Mouse (Mus musculus) thymus, postnatal 4 days (tissue): ENCODE measurements around the gene Srrm4.

ENCODE experiments used
- DNase-seq: peaks from one replicate; pipeline ENCODE4 v3.0.0; 2021

The Srrm4 gene

DNA sequence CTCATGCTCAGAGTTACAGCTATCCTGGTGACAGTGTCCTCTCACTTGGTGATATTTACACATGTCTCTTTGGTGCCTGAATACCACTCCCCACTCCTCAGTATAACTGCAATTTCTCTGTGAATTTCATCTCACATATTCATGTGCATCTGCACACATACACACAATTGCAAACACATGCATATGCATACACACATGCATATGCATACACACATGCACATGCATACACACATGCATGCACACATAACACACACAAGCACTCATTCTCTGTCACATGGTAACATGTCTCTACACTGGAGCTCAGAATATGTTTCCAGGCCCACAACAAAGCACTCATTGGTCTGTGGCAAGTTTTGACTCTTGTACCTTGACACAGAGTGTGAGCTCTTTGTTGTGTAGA is 39.0 kb downstream of the Srrm4 start:
- DNase-seq: no peak

- DNase-seq: peak; percentile 12
Measured at GRCm38 (mm10) chr5:116545746-116546145, 45.9 kb downstream of the Srrm4 start.

GRCm38 (mm10) chr5:116542317-116542716 is 49.3 kb downstream of the Srrm4 start:
- DNase-seq: no peak

DNA sequence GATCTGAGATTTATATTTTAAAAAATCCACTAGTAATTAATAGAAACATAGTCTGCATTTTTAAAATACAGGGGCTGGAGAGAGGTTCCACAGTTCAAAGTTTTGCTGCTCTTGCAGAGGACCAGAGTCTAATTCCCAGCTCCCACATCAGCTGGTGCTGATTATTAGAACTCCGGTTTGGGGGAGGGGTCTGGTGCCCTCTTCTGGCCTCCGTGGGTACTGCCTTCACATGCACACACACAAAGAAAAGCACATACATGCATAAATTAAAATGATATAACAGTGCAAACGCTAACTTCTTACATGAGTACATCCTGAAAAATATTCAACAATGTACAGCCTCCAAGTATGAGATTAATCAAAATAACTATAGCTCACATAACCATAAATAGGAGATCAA is 50.5 kb downstream of the Srrm4 start:
- DNase-seq: peak; percentile 10

DNA sequence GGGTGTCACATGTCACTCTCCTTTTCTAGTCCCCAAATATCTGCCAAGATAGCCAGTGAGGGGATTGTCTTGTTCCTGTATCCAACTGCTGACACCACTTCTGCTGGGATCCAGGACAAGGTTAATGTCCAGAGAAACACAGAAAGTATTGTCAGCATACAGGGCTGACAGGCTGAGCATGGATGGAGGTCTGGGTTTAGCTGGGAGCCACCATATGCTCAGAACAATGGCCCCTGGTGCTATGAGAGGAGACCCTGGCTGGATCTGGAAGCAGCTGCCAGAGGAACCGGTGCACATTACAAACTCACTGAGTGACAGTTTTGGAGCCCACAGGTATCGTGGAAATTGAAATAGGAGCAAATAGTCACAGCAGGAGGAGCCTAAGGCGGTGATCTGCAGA is 52.3 kb downstream of the Srrm4 start:
- no peak for DNase-seq

GRCm38 (mm10) chr5:116538491-116538890 is 53.1 kb downstream of the Srrm4 start:
- no peak for DNase-seq

GRCm38 (mm10) chr5:116526324-116526723 is 65.3 kb downstream of the Srrm4 start:
- DNase-seq: no peak

DNA sequence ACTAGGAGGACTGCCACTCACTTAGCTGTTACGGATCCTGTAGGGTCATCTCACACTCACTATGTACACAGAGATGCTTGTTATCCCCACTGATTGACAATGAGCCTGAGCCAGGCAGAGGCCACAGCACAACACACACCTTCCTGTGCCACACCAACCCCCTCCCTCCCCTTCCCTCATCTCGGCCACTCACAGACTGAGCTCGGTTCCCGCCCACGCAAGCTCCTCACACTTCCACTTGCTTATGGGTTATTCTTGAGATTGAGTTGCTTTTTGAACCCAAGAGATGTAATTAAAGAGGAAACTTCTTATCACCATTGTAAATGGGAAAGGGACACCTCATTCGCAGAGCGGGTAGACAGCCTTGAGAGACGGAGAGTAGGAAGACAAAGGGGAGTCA is 66.3 kb downstream of the Srrm4 start:
- DNase-seq: no peak

- DNase-seq: no peak
Measured at GRCm38 (mm10) chr5:116523553-116523952, 68.1 kb downstream of the Srrm4 start.

DNA sequence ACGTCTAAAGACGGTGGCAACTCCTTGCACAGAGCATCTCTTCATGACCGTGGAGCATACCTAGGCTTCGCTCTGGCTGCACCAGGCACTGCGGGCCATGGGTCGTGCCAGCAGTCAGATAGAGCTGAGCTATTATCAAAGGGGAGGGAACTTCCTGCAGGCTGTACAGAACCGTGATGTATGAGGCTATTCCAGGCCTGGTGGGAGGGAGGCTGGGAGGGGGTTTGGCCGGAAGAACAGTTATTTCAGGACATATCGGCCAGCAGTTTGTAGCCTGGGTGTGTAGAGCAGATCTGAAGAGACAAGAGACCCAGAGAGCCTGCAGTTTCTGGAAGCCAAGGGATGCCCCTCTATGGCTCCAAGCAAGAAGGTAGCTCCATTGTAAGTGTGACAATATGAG is 68.5 kb downstream of the Srrm4 start:
- DNase-seq: no peak

- DNase-seq: no peak
Measured at GRCm38 (mm10) chr5:116522273-116522672, 69.3 kb downstream of the Srrm4 start.

GRCm38 (mm10) chr5:116518047-116518446 is 73.6 kb downstream of the Srrm4 start:
- peak; percentile 10 for DNase-seq

GRCm38 (mm10) chr5:116512135-116512534 is 79.5 kb downstream of the Srrm4 start:
- no peak for DNase-seq

DNA sequence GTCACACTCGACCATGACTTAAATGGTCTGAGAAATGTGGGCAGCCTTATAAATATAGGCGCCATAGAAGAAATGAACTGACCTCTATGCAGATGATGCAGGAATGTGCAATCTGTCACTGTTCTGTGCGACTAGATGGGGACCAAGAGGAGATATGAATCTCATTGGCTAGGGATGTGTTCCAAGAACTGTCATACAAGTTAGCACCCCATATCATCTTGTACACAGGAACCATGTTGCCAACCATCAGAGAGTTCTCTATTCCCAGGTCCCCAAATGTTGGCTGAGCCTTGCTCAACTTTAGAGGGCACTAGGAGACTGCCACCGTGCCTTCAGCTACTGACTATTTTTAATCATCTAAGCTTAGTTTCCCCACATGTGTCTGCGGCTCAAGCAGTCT is 81.4 kb downstream of the Srrm4 start:
- no peak for DNase-seq

- DNase-seq: no peak
Measured at GRCm38 (mm10) chr5:116501342-116501741, 90.3 kb downstream of the Srrm4 start.

GRCm38 (mm10) chr5:116498880-116499640 is 92.6 kb downstream of the Srrm4 start:
- DNase-seq: no peak

DNA sequence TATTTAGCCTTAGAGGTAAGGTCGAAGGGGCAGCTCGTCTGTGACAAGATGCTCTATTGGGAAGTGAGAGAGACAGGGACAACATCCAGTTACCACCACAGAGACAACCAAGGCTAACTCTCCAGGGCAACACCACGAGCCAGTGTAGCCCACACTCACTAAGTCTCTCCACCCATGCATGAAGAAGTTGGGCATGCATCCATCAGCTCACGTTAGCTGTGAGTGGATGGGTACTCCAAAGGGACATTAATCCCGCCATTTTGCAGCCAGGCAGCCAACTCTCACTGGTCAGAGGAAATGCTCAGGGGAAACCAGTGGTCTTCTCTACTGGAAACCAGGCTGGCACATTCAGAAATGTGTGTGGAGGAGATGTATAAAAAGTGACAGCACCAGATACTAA is 93.8 kb downstream of the Srrm4 start:
- no peak for DNase-seq

- DNase-seq: no peak
Measured at GRCm38 (mm10) chr5:116497205-116497604, 94.4 kb downstream of the Srrm4 start.

DNA sequence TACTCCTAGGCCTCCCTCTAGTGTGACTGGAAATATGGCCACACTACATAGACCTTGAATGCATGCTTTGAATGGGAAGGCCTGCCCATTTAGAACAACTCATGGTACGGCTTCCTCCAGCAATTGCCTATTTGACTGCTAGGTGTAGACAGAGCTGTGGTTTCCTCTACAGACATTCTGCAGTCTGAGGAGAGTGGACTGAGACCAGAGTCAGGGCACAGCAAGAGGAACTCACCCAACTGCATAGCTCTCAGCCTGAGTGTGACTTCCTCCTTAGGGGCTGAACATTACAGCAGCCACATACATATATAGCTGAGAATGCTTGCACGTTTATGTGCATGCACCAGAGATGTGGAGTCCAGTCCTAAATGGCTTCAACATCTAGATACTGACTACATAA is 94.9 kb downstream of the Srrm4 start:
- DNase-seq: no peak

GRCm38 (mm10) chr5:116495466-116495865 is 96.2 kb downstream of the Srrm4 start:
- DNase-seq: no peak

- DNase-seq: no peak
Measured at GRCm38 (mm10) chr5:116494377-116494776, 97.2 kb downstream of the Srrm4 start.

GRCm38 (mm10) chr5:116492726-116493125 is 98.9 kb downstream of the Srrm4 start:
- DNase-seq: no peak

DNA sequence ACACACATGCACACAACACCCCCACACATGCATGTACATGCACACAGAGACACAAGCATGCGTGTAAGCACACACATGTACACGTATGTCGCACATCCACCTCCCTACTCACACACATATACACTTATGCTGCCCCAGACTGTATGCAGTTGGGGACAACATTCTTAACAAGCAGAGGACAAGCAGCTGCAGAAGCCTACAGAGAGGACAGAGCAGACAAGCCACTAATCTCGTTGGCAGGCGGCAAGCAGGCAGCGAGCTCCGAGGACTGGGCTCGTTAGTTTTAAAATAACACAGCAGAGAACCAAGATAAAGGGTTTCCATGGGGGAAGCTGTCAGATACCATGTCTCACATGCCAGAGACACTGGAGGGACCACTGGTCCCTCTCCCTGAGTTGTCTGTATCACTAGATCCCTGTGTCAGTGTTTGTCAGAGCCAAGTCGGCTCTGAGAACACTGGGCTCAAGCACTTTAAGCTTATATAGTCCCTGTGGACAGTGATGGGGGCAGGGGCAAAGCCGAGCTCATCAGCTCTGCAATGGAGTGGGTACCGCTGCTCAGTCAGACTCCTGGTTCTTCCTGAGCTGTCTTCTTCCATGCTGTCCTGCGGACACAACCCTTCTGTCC is 99.7 kb downstream of the Srrm4 start:
- DNase-seq: no peak

- DNase-seq: no peak
Measured at GRCm38 (mm10) chr5:116490826-116491225, 100.8 kb downstream of the Srrm4 start.

- no peak for DNase-seq
Measured at GRCm38 (mm10) chr5:116489621-116490020, 102.0 kb downstream of the Srrm4 start.
